Mouse (Mus musculus): ENCODE results near the gene Speer4b. TPM values are rescaled to one million over a fixed set of nuclear protein-coding genes. Genes with fewer than 3 reads are reported as not detected.

Speer4b gene
- polyA plus RNA-seq, 1 experiment: not detected

- Histone ChIP-seq H3K4me1 (ENCODE audit: control insufficient read depth, insufficient read depth, low read length) (no peaks in the 10 kb centered on the region), H3K27ac (ENCODE audit: insufficient read depth, low read length) (no peak overlapping the region), H3K4me3 (ENCODE audit: insufficient read depth, low read length) (no peak overlapping the region)
- TF ChIP-seq POLR2A (IDR thresholded peaks at IDR 0.05; ENCODE audit: low read depth, low read length) (no peak), CTCF (IDR thresholded peaks at IDR 0.05; ENCODE audit: borderline replicate concordance, insufficient read depth, low read length) (no peak)
Observed at GRCm38 (mm10) chr5:27454386-27454785, 46.9 kb downstream of the Speer4b start.

DNA sequence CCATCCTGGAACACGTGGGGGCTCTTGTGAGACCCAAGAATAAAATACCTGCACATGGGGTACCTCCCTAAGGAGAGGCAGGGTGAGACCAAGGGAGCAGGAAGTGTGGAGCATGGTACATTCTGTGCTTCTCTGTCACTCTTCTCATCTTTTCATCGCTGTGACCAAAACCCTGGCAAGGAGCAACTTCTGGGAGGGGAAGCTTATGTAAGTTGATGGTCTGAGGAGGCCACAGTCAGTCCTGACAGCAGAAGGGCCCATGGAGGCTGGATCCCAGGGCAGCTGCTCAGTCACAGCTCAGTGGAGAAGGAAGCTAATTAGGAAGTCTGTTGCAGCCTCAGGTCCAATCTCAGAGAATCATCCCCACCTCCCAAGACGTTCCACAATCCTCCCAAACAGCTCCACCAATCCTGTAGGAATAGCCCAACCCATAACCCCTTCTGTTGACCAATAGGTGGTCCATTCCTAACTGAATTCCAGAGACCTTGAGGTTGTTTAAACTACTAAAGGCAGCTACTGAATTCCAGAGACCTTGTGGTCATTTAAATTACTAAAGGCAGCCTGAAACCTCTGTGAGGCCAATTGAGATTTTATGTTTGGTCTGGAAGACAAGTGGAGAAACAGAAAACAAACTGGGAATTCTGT lies 47.9 kb downstream of the Speer4b start:
- TF ChIP-seq POLR2A (IDR thresholded peaks at IDR 0.05; ENCODE audit: low read depth, low read length): no peak
- TF ChIP-seq CTCF (IDR thresholded peaks at IDR 0.05; ENCODE audit: borderline replicate concordance, insufficient read depth, low read length): no peak
- no peak overlapping the region for H3K4me3 ChIP-seq (ENCODE audit: insufficient read depth, low read length)
- H3K27ac ChIP-seq (ENCODE audit: insufficient read depth, low read length): no peak overlapping the region
- H3K4me1 ChIP-seq (ENCODE audit: control insufficient read depth, insufficient read depth, low read length): no peaks in the 10 kb centered on the region
